Mouse (Mus musculus) limb, embryonic 15.5 days (tissue): Measurements from ENCODE around the gene Rab31. TPM values are rescaled to one million over a fixed set of nuclear protein-coding genes. Genes with fewer than 3 reads are reported as not detected.

Source experiments
- ATAC-seq: fragments of 200-750 bp; cut with Nextera tagmentation; 2 replicates; pipeline ENCODE4 v1.8.0; 2017; ENCODE audit warnings: low read depth, moderate TSS enrichment; ENCODE audit not compliant: insufficient number of reproducible peaks, low FRiP score, low TSS enrichment
- H3K27ac ChIP-seq: fragments of 300-500 bp; sonication (generic); 2 replicates; pipeline ENCODE4 v1.5.1; 2015; ENCODE audit warnings: moderate library complexity, mild to moderate bottlenecking, inconsistent platforms
- H3K27me3 ChIP-seq: fragments of 300-500 bp; sonication (generic); 2 replicates; pipeline ENCODE4 v1.6.1; 2015; ENCODE audit warnings: inconsistent platforms
- H3K36me3 ChIP-seq: fragments of 300-500 bp; sonication (generic); 2 replicates; pipeline ENCODE4 v1.6.1; 2015; ENCODE audit warnings: inconsistent platforms
- H3K4me1 ChIP-seq: fragments of 300-500 bp; sonication (generic); 2 replicates; pipeline ENCODE4 v1.6.1; 2015; ENCODE audit warnings: inconsistent platforms
- H3K4me2 ChIP-seq: fragments of 300-500 bp; sonication (generic); 2 replicates; pipeline ENCODE4 v1.6.1; 2015; ENCODE audit warnings: mild to moderate bottlenecking, inconsistent platforms
- H3K4me3 ChIP-seq: fragments of 300-500 bp; sonication (generic); 2 replicates; pipeline ENCODE4 v1.5.1; 2015; ENCODE audit warnings: mild to moderate bottlenecking, inconsistent platforms
- H3K9ac ChIP-seq: fragments of 300-500 bp; sonication (generic); 2 replicates; pipeline ENCODE4 v1.6.1; 2015; ENCODE audit warnings: inconsistent platforms
- H3K9me3 ChIP-seq: fragments of 300-500 bp; sonication (generic); 2 replicates; pipeline ENCODE4 v1.6.1; 2016; ENCODE audit warnings: inconsistent platforms
- WGBS: fragments of 180-500 bp; shearing (Covaris S2); methylation state at CpG from one replicate; pipeline ENCODE4 v1.1.7; 2015; 5-methylcytosine and 5-hydroxymethylcytosine counted together
- polyA plus RNA-seq: library from polyadenylated mRNA; unstranded; fragments of >200 nt; fragmentation: Nextera tagmentation; extraction: Ambion mirVana; gene quantifications from 2 replicates; pipeline ENCODE4 v1.2.1, GENCODE M21; 2015

Rab31 gene
- polyA plus RNA-seq, 1 experiment from 2014 or later, result 54.1 TPM

GRCm38 (mm10) chr17:65650598-65650997, 122.0 kb downstream of the Rab31 start:
- H3K4me3 ChIP-seq, result no peak overlapping the region
- H3K9ac ChIP-seq, result no peak overlapping the region
- no peak overlapping the region for H3K27ac ChIP-seq
- H3K9me3 ChIP-seq, result no peaks in the 10 kb centered on the region
- H3K36me3 ChIP-seq, result peaks cover 4% of the 10 kb centered on the region
- 90% methylated on average over 6 of the region's 6 CpGs for WGBS
- H3K4me2 ChIP-seq, result no peak overlapping the region
- H3K4me1 ChIP-seq, result no peaks in the 10 kb centered on the region
- no peak for ATAC-seq
- no peaks in the 10 kb centered on the region for H3K27me3 ChIP-seq

- Histone ChIP-seq H3K4me2 (no peak overlapping the region), H3K36me3 (peaks cover 4% of the 10 kb centered on the region), H3K27me3 (no peaks in the 10 kb centered on the region), H3K9me3 (no peaks in the 10 kb centered on the region), H3K9ac (no peak overlapping the region), H3K27ac (no peak overlapping the region), H3K4me1 (no peaks in the 10 kb centered on the region), H3K4me3 (no peak overlapping the region)
- 0 out of 2 replicates have a peak, but pooled peaks have one; percentile 22 for ATAC-seq
- WGBS, result 89% methylated on average over 2 of the region's 2 CpGs
Observed at GRCm38 (mm10) chr17:65649175-65649493, 123.4 kb downstream of the Rab31 start.

GRCm38 (mm10) chr17:65648371-65649174, 124.0 kb downstream of the Rab31 start:
- peak; percentile 11; the same call in 1 of the 2 replicates for ATAC-seq
- Histone ChIP-seq H3K4me2 (no peak overlapping the region), H3K9me3 (no peaks in the 10 kb centered on the region)

GRCm38 (mm10) chr17:65647961-65648360, 124.6 kb downstream of the Rab31 start:
- no peaks in the 10 kb centered on the region for H3K9me3 ChIP-seq
- H3K4me2 ChIP-seq, result no peak overlapping the region
- WGBS, result 58% methylated on average over 5 of the region's 5 CpGs
- peaks cover 8% of the 10 kb centered on the region for H3K4me1 ChIP-seq
- H3K27ac ChIP-seq, result no peak overlapping the region
- H3K4me3 ChIP-seq, result no peak overlapping the region
- ATAC-seq, result no peak
- no peaks in the 10 kb centered on the region for H3K27me3 ChIP-seq
- H3K9ac ChIP-seq, result no peak overlapping the region
- H3K36me3 ChIP-seq, result peaks cover 4% of the 10 kb centered on the region

More at GRCm38 (mm10) chr17:65648371-65649174, 124.0 kb downstream of the Rab31 start:
- Histone ChIP-seq H3K27ac (no peak overlapping the region), H3K4me1 (peaks cover 2% of the 10 kb centered on the region), H3K9ac (no peak overlapping the region), H3K36me3 (peaks cover 4% of the 10 kb centered on the region), H3K4me3 (no peak overlapping the region), H3K27me3 (no peaks in the 10 kb centered on the region)
- 83% methylated on average over 9 of the region's 9 CpGs for WGBS

- Histone ChIP-seq H3K9ac (no peak overlapping the region), H3K9me3 (no peaks in the 10 kb centered on the region), H3K4me2 (no peak overlapping the region), H3K27me3 (no peaks in the 10 kb centered on the region), H3K27ac (no peak overlapping the region), H3K4me1 (peaks cover 16% of the 10 kb centered on the region), H3K36me3 (no peaks in the 10 kb centered on the region), H3K4me3 (no peak overlapping the region)
- WGBS, result 64% methylated on average over 6 of the region's 6 CpGs
- no peak for ATAC-seq
Observed at GRCm38 (mm10) chr17:65647226-65647625, 125.3 kb downstream of the Rab31 start.

- H3K9ac ChIP-seq, result no peak overlapping the region
- no peak overlapping the region for H3K4me3 ChIP-seq
- H3K27ac ChIP-seq, result peak overlapping the region; percentile 69
- ATAC-seq, result no peak
- 62% methylated on average over 5 of the region's 5 CpGs for WGBS
- no peaks in the 10 kb centered on the region for H3K27me3 ChIP-seq
- H3K9me3 ChIP-seq, result no peaks in the 10 kb centered on the region
- peak overlapping the region; percentile 22; the same call in 1 of the 2 replicates for H3K4me2 ChIP-seq
- no peaks in the 10 kb centered on the region for H3K36me3 ChIP-seq
- peaks cover 19% of the 10 kb centered on the region for H3K4me1 ChIP-seq
Observed at GRCm38 (mm10) chr17:65643579-65643978, 129.0 kb downstream of the Rab31 start.

- ATAC-seq, result no peak
Observed at GRCm38 (mm10) chr17:65643051-65643521, 129.5 kb downstream of the Rab31 start.

GRCm38 (mm10) chr17:65642578-65642991, 130.0 kb downstream of the Rab31 start:
- Histone ChIP-seq H3K27me3 (no peaks in the 10 kb centered on the region), H3K27ac (peak overlapping the region; percentile 69; the same call in 1 of the 2 replicates), H3K9ac (no peak overlapping the region), H3K4me2 (0 out of 2 replicates have a peak overlapping the region, but pooled peaks have one; percentile 22), H3K9me3 (no peaks in the 10 kb centered on the region), H3K36me3 (no peaks in the 10 kb centered on the region), H3K4me1 (peaks cover 19% of the 10 kb centered on the region), H3K4me3 (no peak overlapping the region)
- 53% methylated on average over 5 of the region's 5 CpGs for WGBS
- no peak for ATAC-seq

More at GRCm38 (mm10) chr17:65643051-65643521, 129.5 kb downstream of the Rab31 start:
- peak overlapping the region; percentile 22 for H3K4me2 ChIP-seq
- H3K9ac ChIP-seq, result no peak overlapping the region
- peaks cover 19% of the 10 kb centered on the region for H3K4me1 ChIP-seq
- H3K27me3 ChIP-seq, result no peaks in the 10 kb centered on the region
- 23% methylated on average over 10 of the region's 10 CpGs for WGBS
- H3K4me3 ChIP-seq, result no peak overlapping the region
- no peaks in the 10 kb centered on the region for H3K36me3 ChIP-seq
- H3K27ac ChIP-seq, result peak overlapping the region; percentile 69
- H3K9me3 ChIP-seq, result no peaks in the 10 kb centered on the region

- peak within 1 kb of the TSS; percentile 22; the same call in 1 of the 2 replicates for H3K4me2 ChIP-seq
- no peak within 1 kb of the TSS for H3K4me3 ChIP-seq
- H3K9me3 ChIP-seq, result no peaks in the 10 kb centered on the region
- H3K36me3 ChIP-seq, result no peaks in the 10 kb centered on the region
- H3K27ac ChIP-seq, result peak within 1 kb of the TSS; percentile 69
- no peaks in the 10 kb centered on the region for H3K27me3 ChIP-seq
- H3K9ac ChIP-seq, result no peak within 1 kb of the TSS
- no peak for ATAC-seq
- WGBS, result 85% methylated on average over 11 of the region's 11 CpGs
- peaks cover 19% of the 10 kb centered on the region for H3K4me1 ChIP-seq
Observed at GRCm38 (mm10) chr17:65641734-65642218, 130.8 kb downstream of the Rab31 start, which contains the start of gene Txndc2. TSS of gene Txndc2 (minus strand) at chr17:65642168.

GRCm38 (mm10) chr17:65639144-65639543, 133.4 kb downstream of the Rab31 start:
- H3K4me1 ChIP-seq, result peaks cover 19% of the 10 kb centered on the region
- H3K36me3 ChIP-seq, result no peaks in the 10 kb centered on the region
- H3K4me2 ChIP-seq, result no peak overlapping the region
- no peaks in the 10 kb centered on the region for H3K9me3 ChIP-seq
- H3K27me3 ChIP-seq, result no peaks in the 10 kb centered on the region
- no peak overlapping the region for H3K9ac ChIP-seq
- WGBS, result 83% methylated on average over 1 of the region's 1 CpGs
- no peak overlapping the region for H3K4me3 ChIP-seq
- ATAC-seq, result no peak
- no peak overlapping the region for H3K27ac ChIP-seq

GRCm38 (mm10) chr17:65635715-65636360, 136.7 kb downstream of the Rab31 start:
- ATAC-seq, result no peak
- Histone ChIP-seq H3K27ac (no peak overlapping the region), H3K9ac (no peak overlapping the region), H3K4me3 (no peak overlapping the region), H3K4me2 (no peak overlapping the region), H3K27me3 (no peaks in the 10 kb centered on the region), H3K36me3 (no peaks in the 10 kb centered on the region), H3K4me1 (no peaks in the 10 kb centered on the region), H3K9me3 (no peaks in the 10 kb centered on the region)
- 68% methylated on average over 14 of the region's 14 CpGs for WGBS

- H3K27ac ChIP-seq, result no peak overlapping the region
- no peaks in the 10 kb centered on the region for H3K36me3 ChIP-seq
- 79% methylated on average over 6 of the region's 6 CpGs for WGBS
- H3K4me2 ChIP-seq, result no peak overlapping the region
- no peaks in the 10 kb centered on the region for H3K9me3 ChIP-seq
- H3K27me3 ChIP-seq, result no peaks in the 10 kb centered on the region
- H3K4me3 ChIP-seq, result no peak overlapping the region
- no peak overlapping the region for H3K9ac ChIP-seq
- ATAC-seq, result no peak
- no peaks in the 10 kb centered on the region for H3K4me1 ChIP-seq
Observed at GRCm38 (mm10) chr17:65629943-65630342, 142.6 kb downstream of the Rab31 start.
